Mouse (Mus musculus) cortical plate, adult 2 months (tissue): ENCODE data around the gene Zmiz1.

Experiments
- CTCF ChIP-seq: fragments of 200-500 bp; IDR thresholded peaks from 2 replicates; pipeline ENCODE4 v1.5.1; 2011; ENCODE audit warnings: mild to moderate bottlenecking, control low read depth, low read length; ENCODE audit not compliant: insufficient read depth; ENCODE audit errors: extremely low read depth
- POLR2A ChIP-seq: fragments of 200-500 bp; IDR thresholded peaks from 2 replicates; pipeline ENCODE4 v1.6.1; 2011; ENCODE audit warnings: mild to moderate bottlenecking, low read length, control low read depth; ENCODE audit not compliant: insufficient read depth; ENCODE audit errors: extremely low read depth

DNA sequence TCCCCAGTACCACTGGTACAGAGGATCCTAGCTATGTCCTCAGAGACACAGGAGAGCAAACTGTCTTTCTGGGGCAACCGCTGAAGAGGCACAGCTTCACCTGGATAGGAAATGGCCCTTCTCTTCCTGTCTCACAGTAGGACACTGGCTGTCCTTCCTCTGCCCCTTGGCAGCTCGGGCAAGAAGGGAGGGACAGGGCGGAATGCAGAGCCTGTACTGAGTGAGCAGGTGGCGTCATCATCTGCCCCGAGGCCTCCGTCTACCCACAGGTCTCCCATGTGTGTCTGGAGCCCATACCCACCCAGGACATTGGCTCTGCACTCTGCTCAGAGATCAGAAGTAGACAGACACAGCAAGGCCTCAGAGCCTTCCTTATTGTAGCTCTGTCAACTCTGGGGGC is 172.5 kb downstream of the Zmiz1 start:
- TF ChIP-seq CTCF (no peak), POLR2A (no peak)
